Mouse (Mus musculus): Measurements from ENCODE around the gene Ggnbp2.
A peak's percentile ranks its signal among the peaks of the same experiment; 100 is the strongest.

Gene Ggnbp2

GRCm38 (mm10) chr11:84825261-84825807, 45.3 kb downstream of the Ggnbp2 start:
- no peak for DNase-seq (ENCODE audit: low spot score in 2 of 2)

- DNase-seq (ENCODE audit: low spot score in 2 of 2), result peak; percentile 78
Measured at GRCm38 (mm10) chr11:84823484-84823897, 47.1 kb downstream of the Ggnbp2 start.

GRCm38 (mm10) chr11:84822487-84822886, 48.1 kb downstream of the Ggnbp2 start:
- DNase-seq (ENCODE audit: low spot score in 2 of 2), result no peak

- no peak for DNase-seq (ENCODE audit: low spot score in 2 of 2)
Measured at GRCm38 (mm10) chr11:84821131-84821770, 49.4 kb downstream of the Ggnbp2 start.

GRCm38 (mm10) chr11:84818961-84819692, 51.5 kb downstream of the Ggnbp2 start, which contains the start of gene Mrm1:
TSS of gene Mrm1 (minus strand) at chr11:84819515.
- DNase-seq (ENCODE audit: low spot score in 2 of 2), result peak; percentile 92 to 97

- peak; percentile 71 to 80 for DNase-seq (ENCODE audit: low spot score in 2 of 2)
Measured at GRCm38 (mm10) chr11:84818085-84818960, 52.3 kb downstream of the Ggnbp2 start.

- DNase-seq (ENCODE audit: low spot score in 2 of 2), result no peak
Measured at GRCm38 (mm10) chr11:84817362-84817761, 53.3 kb downstream of the Ggnbp2 start.

GRCm38 (mm10) chr11:84813724-84814510, 56.7 kb downstream of the Ggnbp2 start:
- peak; percentile 48 to 66 for DNase-seq (ENCODE audit: low spot score in 2 of 2)

- no peak for DNase-seq (ENCODE audit: low spot score in 2 of 2)
Measured at GRCm38 (mm10) chr11:84804373-84804772, 66.2 kb downstream of the Ggnbp2 start.

- DNase-seq (ENCODE audit: low spot score in 2 of 2), result peak; percentile 48 to 69
Measured at GRCm38 (mm10) chr11:84797627-84798353, 72.8 kb downstream of the Ggnbp2 start.

- DNase-seq (ENCODE audit: low spot score in 2 of 2), result no peak
Measured at GRCm38 (mm10) chr11:84797026-84797425, 73.6 kb downstream of the Ggnbp2 start.

GRCm38 (mm10) chr11:84794496-84795113, 76.0 kb downstream of the Ggnbp2 start:
- DNase-seq (ENCODE audit: low spot score in 2 of 2), result peak; percentile 14 to 15

GRCm38 (mm10) chr11:84793545-84793944, 77.1 kb downstream of the Ggnbp2 start:
- DNase-seq (ENCODE audit: low spot score in 2 of 2), result no peak

GRCm38 (mm10) chr11:84790383-84790782, 80.2 kb downstream of the Ggnbp2 start:
- DNase-seq (ENCODE audit: low spot score in 2 of 2), result no peak
